Mouse (Mus musculus): ENCODE measurements around the gene Kcnma1. TPM values are rescaled to one million over a fixed set of nuclear protein-coding genes. Genes with fewer than 3 reads are reported as not detected.

Gene Kcnma1
- polyA plus RNA-seq, 1 experiment from 2014 or later = 1.1 TPM

- H3K4me2 ChIP-seq = no peak overlapping the region
- H3K4me3 ChIP-seq (ENCODE audit: low read depth, low read length) = no peak overlapping the region
- H3K27me3 ChIP-seq (ENCODE audit: control insufficient read depth, insufficient read depth, low read length) = no peaks in the 10 kb centered on the region
- H3K27ac ChIP-seq (ENCODE audit: low read depth, low read length) = no peak overlapping the region
- no peaks in the 10 kb centered on the region for H3K36me3 ChIP-seq (ENCODE audit: control insufficient read depth, insufficient read depth, low read length)
- H3K4me1 ChIP-seq (ENCODE audit: control insufficient read depth, insufficient read depth, low read length) = no peaks in the 10 kb centered on the region
- ATAC-seq (ENCODE audit: low FRiP score) (no peak), DNase-seq (ENCODE audit: low spot score, missing footprints) (no peak)
- no peak overlapping the region for H3K9ac ChIP-seq (ENCODE audit: low read length)
- H3K9me3 ChIP-seq (ENCODE audit: control insufficient read depth, low read length) = no peaks in the 10 kb centered on the region
- WGBS = 81% methylated on average over 3 of the region's 3 CpGs
These were observed 404.2 kb downstream of the Kcnma1 start for GRCm38 (mm10) chr14:23610054-23610453.

GRCm38 (mm10) chr14:23605740-23606139 is 408.6 kb downstream of the Kcnma1 start:
- Histone ChIP-seq H3K4me3 (ENCODE audit: low read depth, low read length) (no peak overlapping the region), H3K27me3 (ENCODE audit: control insufficient read depth, insufficient read depth, low read length) (no peaks in the 10 kb centered on the region; the same call in 1 of the 2 replicates), H3K27ac (ENCODE audit: low read depth, low read length) (no peak overlapping the region), H3K9ac (ENCODE audit: low read length) (no peak overlapping the region), H3K36me3 (ENCODE audit: control insufficient read depth, insufficient read depth, low read length) (no peaks in the 10 kb centered on the region), H3K9me3 (ENCODE audit: control insufficient read depth, low read length) (no peaks in the 10 kb centered on the region), H3K4me1 (ENCODE audit: control insufficient read depth, insufficient read depth, low read length) (no peaks in the 10 kb centered on the region), H3K4me2 (no peak overlapping the region)
- DNase-seq (ENCODE audit: low spot score, missing footprints) = no peak
- ATAC-seq (ENCODE audit: low FRiP score) = no peak
- 88% methylated on average over 7 of the region's 7 CpGs for WGBS

- 16% methylated on average over 4 of the region's 4 CpGs for WGBS
- ATAC-seq (ENCODE audit: low FRiP score) = no peak
These were observed 411.4 kb downstream of the Kcnma1 start for GRCm38 (mm10) chr14:23602937-23603336.

GRCm38 (mm10) chr14:23602054-23602453 is 412.2 kb downstream of the Kcnma1 start:
- Histone ChIP-seq H3K9me3 (ENCODE audit: control insufficient read depth, low read length) (no peaks in the 10 kb centered on the region), H3K27ac (ENCODE audit: low read depth, low read length) (no peak overlapping the region), H3K4me2 (no peak overlapping the region), H3K36me3 (ENCODE audit: control insufficient read depth, insufficient read depth, low read length) (no peaks in the 10 kb centered on the region), H3K27me3 (ENCODE audit: control insufficient read depth, insufficient read depth, low read length) (peaks cover 12% of the 10 kb centered on the region), H3K4me3 (ENCODE audit: low read depth, low read length) (no peak overlapping the region), H3K4me1 (ENCODE audit: control insufficient read depth, insufficient read depth, low read length) (no peaks in the 10 kb centered on the region), H3K9ac (ENCODE audit: low read length) (no peak overlapping the region)
- WGBS = 66% methylated on average over 2 of the region's 2 CpGs
- DNase-seq (ENCODE audit: low spot score, missing footprints) (no peak), ATAC-seq (ENCODE audit: low FRiP score) (no peak)

More at GRCm38 (mm10) chr14:23602937-23603336, 411.4 kb downstream of the Kcnma1 start:
- no peak overlapping the region for H3K27ac ChIP-seq (ENCODE audit: low read depth, low read length)
- no peak for DNase-seq (ENCODE audit: low spot score, missing footprints)
- no peak overlapping the region for H3K4me3 ChIP-seq (ENCODE audit: low read depth, low read length)
- H3K9me3 ChIP-seq (ENCODE audit: control insufficient read depth, low read length) = no peaks in the 10 kb centered on the region
- H3K27me3 ChIP-seq (ENCODE audit: control insufficient read depth, insufficient read depth, low read length) = peaks cover 7% of the 10 kb centered on the region
- H3K4me2 ChIP-seq = no peak overlapping the region
- no peaks in the 10 kb centered on the region for H3K36me3 ChIP-seq (ENCODE audit: control insufficient read depth, insufficient read depth, low read length)
- no peaks in the 10 kb centered on the region for H3K4me1 ChIP-seq (ENCODE audit: control insufficient read depth, insufficient read depth, low read length)
- H3K9ac ChIP-seq (ENCODE audit: low read length) = no peak overlapping the region

- no peaks in the 10 kb centered on the region for H3K36me3 ChIP-seq (ENCODE audit: control insufficient read depth, insufficient read depth, low read length)
- H3K9ac ChIP-seq (ENCODE audit: low read length) = no peak overlapping the region
- no peaks in the 10 kb centered on the region for H3K9me3 ChIP-seq (ENCODE audit: control insufficient read depth, low read length)
- 86% methylated on average over 5 of the region's 5 CpGs for WGBS
- DNase-seq (ENCODE audit: low spot score, missing footprints) = no peak
- H3K4me1 ChIP-seq (ENCODE audit: control insufficient read depth, insufficient read depth, low read length) = peaks cover 12% of the 10 kb centered on the region; the same call in 1 of the 2 replicates
- ATAC-seq (ENCODE audit: low FRiP score) = no peak
- H3K27me3 ChIP-seq (ENCODE audit: control insufficient read depth, insufficient read depth, low read length) = peaks cover 69% of the 10 kb centered on the region
- H3K4me3 ChIP-seq (ENCODE audit: low read depth, low read length) = no peak overlapping the region
- no peak overlapping the region for H3K27ac ChIP-seq (ENCODE audit: low read depth, low read length)
- H3K4me2 ChIP-seq = no peak overlapping the region
These were observed 419.7 kb downstream of the Kcnma1 start for GRCm38 (mm10) chr14:23594629-23595028.

GRCm38 (mm10) chr14:23592826-23593447 is 421.4 kb downstream of the Kcnma1 start:
- Histone ChIP-seq H3K4me2 (no peak overlapping the region), H3K4me1 (ENCODE audit: control insufficient read depth, insufficient read depth, low read length) (peaks cover 12% of the 10 kb centered on the region; the same call in 1 of the 2 replicates), H3K9me3 (ENCODE audit: control insufficient read depth, low read length) (no peaks in the 10 kb centered on the region), H3K9ac (ENCODE audit: low read length) (no peak overlapping the region), H3K36me3 (ENCODE audit: control insufficient read depth, insufficient read depth, low read length) (no peaks in the 10 kb centered on the region), H3K4me3 (ENCODE audit: low read depth, low read length) (no peak overlapping the region), H3K27ac (ENCODE audit: low read depth, low read length) (no peak overlapping the region), H3K27me3 (ENCODE audit: control insufficient read depth, insufficient read depth, low read length) (peaks cover 70% of the 10 kb centered on the region)
- peak; percentile 94 for DNase-seq (ENCODE audit: low spot score, missing footprints)
- peak; percentile 96 for ATAC-seq (ENCODE audit: low FRiP score)
- 13% methylated on average over 6 of the region's 6 CpGs for WGBS

- H3K27me3 ChIP-seq (ENCODE audit: control insufficient read depth, insufficient read depth, low read length) = peaks cover 60% of the 10 kb centered on the region
- DNase-seq (ENCODE audit: low spot score, missing footprints) = peak; percentile 89
These were observed 424.4 kb downstream of the Kcnma1 start for GRCm38 (mm10) chr14:23589744-23590481.

GRCm38 (mm10) chr14:23587451-23587850 is 426.8 kb downstream of the Kcnma1 start:
- H3K36me3 ChIP-seq (ENCODE audit: control insufficient read depth, insufficient read depth, low read length) = no peaks in the 10 kb centered on the region
- H3K4me3 ChIP-seq (ENCODE audit: low read depth, low read length) = no peak overlapping the region
- 90% methylated on average over 9 of the region's 9 CpGs for whole genome bisulfite sequencing
- peaks cover 3% of the 10 kb centered on the region; the same call in 1 of the 2 replicates for H3K4me1 ChIP-seq (ENCODE audit: control insufficient read depth, insufficient read depth, low read length)
- no peak overlapping the region for H3K9ac ChIP-seq (ENCODE audit: low read length)
- ATAC-seq (ENCODE audit: low FRiP score) = no peak
- no peaks in the 10 kb centered on the region for H3K9me3 ChIP-seq (ENCODE audit: control insufficient read depth, low read length)
- H3K27me3 ChIP-seq (ENCODE audit: control insufficient read depth, insufficient read depth, low read length) = peaks cover 45% of the 10 kb centered on the region
- DNase-seq (ENCODE audit: low spot score, missing footprints) = no peak
- H3K4me2 ChIP-seq = no peak overlapping the region
- H3K27ac ChIP-seq (ENCODE audit: low read depth, low read length) = no peak overlapping the region

More at GRCm38 (mm10) chr14:23589744-23590481, 424.4 kb downstream of the Kcnma1 start:
- Histone ChIP-seq H3K4me3 (ENCODE audit: low read depth, low read length) (no peak overlapping the region), H3K9me3 (ENCODE audit: control insufficient read depth, low read length) (no peaks in the 10 kb centered on the region), H3K4me1 (ENCODE audit: control insufficient read depth, insufficient read depth, low read length) (peaks cover 12% of the 10 kb centered on the region; the same call in 1 of the 2 replicates), H3K4me2 (no peak overlapping the region), H3K9ac (ENCODE audit: low read length) (no peak overlapping the region), H3K27ac (ENCODE audit: low read depth, low read length) (no peak overlapping the region), H3K36me3 (ENCODE audit: control insufficient read depth, insufficient read depth, low read length) (no peaks in the 10 kb centered on the region)
- WGBS = 79% methylated on average over 6 of the region's 7 CpGs
- no peak for ATAC-seq (ENCODE audit: low FRiP score)

- peaks cover 19% of the 10 kb centered on the region for H3K27me3 ChIP-seq (ENCODE audit: control insufficient read depth, insufficient read depth, low read length)
These were observed 431.1 kb downstream of the Kcnma1 start for GRCm38 (mm10) chr14:23583235-23583634.

More at GRCm38 (mm10) chr14:23583235-23583634, 431.1 kb downstream of the Kcnma1 start:
- ATAC-seq (ENCODE audit: low FRiP score) = no peak
- Histone ChIP-seq H3K4me1 (ENCODE audit: control insufficient read depth, insufficient read depth, low read length) (no peaks in the 10 kb centered on the region), H3K9ac (ENCODE audit: low read length) (no peak overlapping the region), H3K9me3 (ENCODE audit: control insufficient read depth, low read length) (no peaks in the 10 kb centered on the region), H3K4me2 (no peak overlapping the region), H3K36me3 (ENCODE audit: control insufficient read depth, insufficient read depth, low read length) (no peaks in the 10 kb centered on the region), H3K27ac (ENCODE audit: low read depth, low read length) (no peak overlapping the region), H3K4me3 (ENCODE audit: low read depth, low read length) (no peak overlapping the region)
- DNase-seq (ENCODE audit: low spot score, missing footprints) = peak; percentile 97
- 27% methylated on average over 2 of the region's 2 CpGs for WGBS

All from midbrain, embryonic 11.5 days (tissue).